ENCODE assay signal across 32 mouse cellular contexts in the genomic region with DNA sequence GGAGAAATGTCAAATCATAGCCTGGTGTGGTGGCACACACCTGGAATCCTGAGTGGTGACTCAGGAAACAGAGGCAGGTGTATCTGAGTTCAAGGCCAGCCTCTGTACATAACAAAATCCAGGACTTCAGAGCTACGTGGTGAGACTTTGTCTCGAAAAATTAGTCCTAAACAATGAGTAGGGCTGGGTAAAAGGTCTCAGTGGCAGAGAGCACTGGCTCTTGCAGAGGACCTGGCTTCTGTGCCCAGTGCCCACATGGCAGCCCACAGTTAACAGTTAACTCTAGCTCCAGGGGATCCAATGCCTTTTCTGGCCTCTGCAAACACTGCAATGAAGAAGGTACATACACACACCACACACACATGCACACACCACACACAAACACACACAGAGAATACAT. TPM values are rescaled to one million over a fixed set of nuclear protein-coding genes. Genes with fewer than 3 reads are reported as not detected.
"Had no signal": no experiment of that assay in that cellular context is flagged by ENCODE, and none has a peak within 500 bp of the region (broad histone marks: within the 10 kb centered on the region; RNA-seq: fewer than 3 reads in every experiment).

No protein-coding gene starts in this region.

- H3K4me3 ChIP-seq: heart, embryonic 10.5 days; heart, embryonic 12.5 days; hindbrain, embryonic 10.5 days; hindbrain, embryonic 12.5 days; kidney, embryonic 15.5 days; limb, embryonic 13.5 days; limb, embryonic 15.5 days; liver, embryonic 13.5 days had no signal

- ATAC-seq: hindbrain, embryonic 16.5 days; inflammation-experienced regulatory T-cells, adult 6 months; intestine, embryonic 16.5 days had no signal

- H3K4me2 ChIP-seq: heart, embryonic 12.5 days; hindbrain, embryonic 12.5 days; hindbrain, embryonic 14.5 days; kidney, embryonic 15.5 days; limb, embryonic 13.5 days; limb, embryonic 15.5 days; liver, embryonic 13.5 days had no signal

- H3K27ac ChIP-seq: heart, embryonic 10.5 days; hindbrain, embryonic 10.5 days; hindbrain, embryonic 12.5 days; hindbrain, embryonic 14.5 days; kidney, embryonic 15.5 days; kidney, postnatal 0 days; limb, embryonic 13.5 days; limb, embryonic 15.5 days; liver, embryonic 13.5 days had no signal

- H3K9ac ChIP-seq: heart, embryonic 12.5 days; hindbrain, embryonic 12.5 days; hindbrain, embryonic 14.5 days; kidney, embryonic 15.5 days; limb, embryonic 13.5 days; limb, embryonic 15.5 days; liver, embryonic 13.5 days had no signal

- H3K9me3 ChIP-seq: heart, embryonic 10.5 days; heart, embryonic 12.5 days; hindbrain, embryonic 10.5 days; hindbrain, embryonic 12.5 days; kidney, embryonic 15.5 days; limb, embryonic 13.5 days; limb, embryonic 15.5 days; liver, embryonic 13.5 days had no signal

- DNase-seq: gastrocnemius, postnatal 10 days; gastrocnemius, postnatal 25 days; heart, postnatal 10 days; heart, postnatal 4 days; kidney, adult 18-20 months; kidney, adult 9 months; kidney, postnatal 14 days; layer of hippocampus, adult 9-11 months; layer of hippocampus, postnatal 36 days; left cerebral cortex, postnatal 4 days; liver, embryonic 13.5 days had no signal

- H3K27me3 ChIP-seq: heart, embryonic 12.5 days; hindbrain, embryonic 12.5 days; kidney, embryonic 15.5 days; limb, embryonic 13.5 days; limb, embryonic 15.5 days; liver, embryonic 13.5 days had no signal

RNA-seq across cellular contexts. Expression of a gene that starts 15.7 kb away (rescaled TPM):
- total RNA-seq: gastrocnemius, adult 18-20 months; gastrocnemius, postnatal 25 days; gastrocnemius, postnatal 4 days; granulocyte monocyte progenitor cell, adult 5-6 weeks; heart, adult 18-20 months; heart, adult 8-10 months; heart, postnatal 10 days; heart, postnatal 25 days; heart, postnatal 4 days; left cerebral cortex, postnatal 10 days; left cerebral cortex, postnatal 25 days; left cerebral cortex, postnatal 4 days had no signal
- polyA plus RNA-seq: hindbrain, embryonic 16.5 days; large intestine, adult 2 months had no signal

RNA-seq across cellular contexts. Expression of a gene that starts 18.8 kb away (rescaled TPM):
- total RNA-seq: granulocyte monocyte progenitor cell, adult 5-6 weeks; layer of hippocampus, postnatal 36 days had no signal
